Mouse (Mus musculus) limb, embryonic 14.5 days (tissue): ENCODE measurements at regions not wholly inside any gene's neighbourhood (a gene's known extent, or its start where the extent isn't known, plus 50 kb on each side); places are given as distances from the start of the nearest gene placed in this dataset.

Experiments
- ATAC-seq: fragments of 200-750 bp; cut with Nextera tagmentation; 2 replicates; pipeline ENCODE4 v1.8.0; 2017; ENCODE audit warnings: low read depth, moderate number of reproducible peaks, moderate TSS enrichment; ENCODE audit not compliant: low FRiP score
- DNase-seq: peaks from one replicate; pipeline ENCODE4 v3.0.0-alpha.2; 2015; ENCODE audit warnings: low spot score
- H3K27ac ChIP-seq: fragments of 300-500 bp; sonication (generic); replicated peaks from 2 replicates; pipeline ENCODE4 v1.5.1; 2014; ENCODE audit warnings: low read depth, mild to moderate bottlenecking, low read length, moderate library complexity, mixed read lengths
- H3K27me3 ChIP-seq: fragments of 300-500 bp; sonication (generic); 2 replicates; pipeline ENCODE4 v1.6.1; 2014; ENCODE audit warnings: low read length, mixed read lengths; ENCODE audit not compliant: control insufficient read depth, insufficient read depth
- H3K36me3 ChIP-seq: fragments of 300-500 bp; sonication (generic); 2 replicates; pipeline ENCODE4 v1.6.1; 2014; ENCODE audit warnings: mild to moderate bottlenecking, low read length, moderate library complexity, mixed read lengths; ENCODE audit not compliant: control insufficient read depth, insufficient read depth
- H3K4me1 ChIP-seq: fragments of 300-500 bp; sonication (generic); 2 replicates; pipeline ENCODE4 v1.6.1; 2014; ENCODE audit warnings: antibody characterized with exemption, low read length, mixed read lengths; ENCODE audit not compliant: control insufficient read depth, insufficient read depth
- H3K4me2 ChIP-seq: fragments of 300-500 bp; sonication (generic); replicated peaks from 2 replicates; pipeline ENCODE4 v1.6.1; 2014; ENCODE audit warnings: low read depth, mild to moderate bottlenecking, low read length, moderate library complexity; ENCODE audit not compliant: severe bottlenecking
- H3K4me3 ChIP-seq: fragments of 300-500 bp; sonication (generic); replicated peaks from 2 replicates; pipeline ENCODE4 v1.5.1; 2014; ENCODE audit warnings: low read length
- H3K9ac ChIP-seq: fragments of 300-500 bp; sonication (generic); 2 replicates; pipeline ENCODE4 v1.6.1; 2014; ENCODE audit warnings: mild to moderate bottlenecking, low read depth, low read length, moderate library complexity; ENCODE audit not compliant: severe bottlenecking
- H3K9me3 ChIP-seq: fragments of 300-500 bp; sonication (generic); 2 replicates; pipeline ENCODE4 v1.6.1; 2016; ENCODE audit warnings: low read length; ENCODE audit not compliant: control insufficient read depth
- POLR2A ChIP-seq: fragments of 200-500 bp; IDR thresholded peaks from 2 replicates; pipeline ENCODE4 v1.8.0; 2012; ENCODE audit warnings: inconsistent platforms, mild to moderate bottlenecking, moderate library complexity, borderline replicate concordance; ENCODE audit not compliant: insufficient read depth, insufficient read length; ENCODE audit errors: extremely low read depth
- WGBS: fragments of 180-500 bp; shearing (Covaris S2); extraction: QIAGEN DNeasy Blood & Tissue Kit; methylation state at CpG from one replicate; pipeline ENCODE4 v1.1.7; 2014; 5-methylcytosine and 5-hydroxymethylcytosine counted together

DNA sequence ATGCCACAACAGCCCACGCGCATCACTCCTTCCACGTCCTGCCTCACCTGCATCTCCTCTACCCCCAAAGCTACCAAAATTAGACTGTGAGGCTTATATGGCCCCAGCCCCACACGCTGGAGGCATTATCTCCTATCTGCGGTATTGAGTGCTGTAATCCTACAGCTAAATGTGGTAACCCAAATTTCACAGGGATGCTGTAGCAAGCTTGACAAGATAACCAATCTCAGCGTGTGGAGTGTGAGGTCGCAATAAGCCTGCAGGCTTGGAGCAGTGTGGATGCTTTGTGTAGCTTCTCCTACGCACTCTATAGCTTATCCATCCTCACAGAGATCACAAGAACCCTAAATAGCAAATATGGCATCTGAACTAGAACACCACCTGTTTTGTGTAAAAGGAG, 251.2 kb upstream of the Kcnh8 start:
- Histone ChIP-seq H3K4me3 (no peak overlapping the region), H3K4me1 (peaks cover 5% of the 10 kb centered on the region; the same call in 1 of the 2 replicates), H3K36me3 (no peaks in the 10 kb centered on the region), H3K27ac (no peak overlapping the region), H3K4me2 (no peak overlapping the region), H3K9me3 (no peaks in the 10 kb centered on the region), H3K9ac (no peak overlapping the region), H3K27me3 (no peaks in the 10 kb centered on the region)
- ATAC-seq (no peak), DNase-seq (no peak)
- no peak for TF ChIP-seq POLR2A
- 79% methylated on average over 8 of the region's 8 CpGs for WGBS

DNA sequence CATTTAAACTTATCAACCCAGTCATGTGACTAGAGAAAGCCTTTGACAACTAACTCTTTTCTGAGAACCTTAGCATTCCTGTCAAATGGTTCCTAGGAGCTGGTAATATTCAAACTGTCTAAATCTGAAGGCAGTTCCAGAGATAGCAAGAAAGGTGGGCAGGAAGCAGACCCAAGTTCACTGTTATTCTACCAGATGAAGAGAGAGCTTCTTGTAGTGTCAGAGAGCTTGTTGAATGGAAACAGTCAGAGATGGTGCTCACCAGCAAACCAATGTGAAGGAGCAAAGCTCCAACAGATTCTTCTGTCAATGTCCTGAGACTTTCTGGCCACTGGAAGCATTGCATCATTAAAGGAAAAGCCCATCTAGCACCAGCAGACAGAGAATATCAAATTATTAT, 251.8 kb upstream of the Kcnh8 start:
- Histone ChIP-seq H3K4me1 (peaks cover 5% of the 10 kb centered on the region; the same call in 1 of the 2 replicates), H3K36me3 (no peaks in the 10 kb centered on the region), H3K27ac (no peak overlapping the region), H3K9me3 (no peaks in the 10 kb centered on the region), H3K9ac (no peak overlapping the region), H3K4me2 (no peak overlapping the region), H3K27me3 (no peaks in the 10 kb centered on the region), H3K4me3 (no peak overlapping the region)
- DNase-seq, result no peak
- ATAC-seq, result no peak
- TF ChIP-seq POLR2A, result no peak

DNA sequence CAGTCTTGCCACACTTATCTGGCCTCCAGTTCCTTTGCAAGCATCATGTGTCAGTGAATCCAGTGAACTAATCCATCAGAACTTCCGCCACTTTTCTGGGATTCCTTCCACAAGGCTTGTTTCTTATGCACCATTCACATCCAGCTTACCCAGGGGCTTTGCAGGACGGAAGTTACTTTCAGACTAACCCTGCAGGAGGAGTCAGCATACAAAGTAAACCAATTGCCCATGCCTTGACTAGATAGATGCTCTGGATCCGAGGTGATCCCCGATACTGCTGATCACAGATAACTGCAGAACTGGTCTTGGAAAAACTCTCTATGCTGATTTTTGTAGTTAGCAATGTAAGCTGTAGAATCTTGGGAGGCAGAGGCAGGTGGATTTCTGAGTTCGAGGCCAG, 252.6 kb upstream of the Kcnh8 start:
- WGBS, result 80% methylated on average over 5 of the region's 5 CpGs
- no peak overlapping the region for H3K9ac ChIP-seq
- H3K9me3 ChIP-seq, result no peaks in the 10 kb centered on the region
- H3K27me3 ChIP-seq, result no peaks in the 10 kb centered on the region
- no peak for TF ChIP-seq POLR2A
- peaks cover 5% of the 10 kb centered on the region; the same call in 1 of the 2 replicates for H3K4me1 ChIP-seq
- H3K36me3 ChIP-seq, result no peaks in the 10 kb centered on the region
- no peak overlapping the region for H3K4me3 ChIP-seq
- DNase-seq (no peak), ATAC-seq (no peak)
- H3K27ac ChIP-seq, result no peak overlapping the region
- H3K4me2 ChIP-seq, result no peak overlapping the region

DNA sequence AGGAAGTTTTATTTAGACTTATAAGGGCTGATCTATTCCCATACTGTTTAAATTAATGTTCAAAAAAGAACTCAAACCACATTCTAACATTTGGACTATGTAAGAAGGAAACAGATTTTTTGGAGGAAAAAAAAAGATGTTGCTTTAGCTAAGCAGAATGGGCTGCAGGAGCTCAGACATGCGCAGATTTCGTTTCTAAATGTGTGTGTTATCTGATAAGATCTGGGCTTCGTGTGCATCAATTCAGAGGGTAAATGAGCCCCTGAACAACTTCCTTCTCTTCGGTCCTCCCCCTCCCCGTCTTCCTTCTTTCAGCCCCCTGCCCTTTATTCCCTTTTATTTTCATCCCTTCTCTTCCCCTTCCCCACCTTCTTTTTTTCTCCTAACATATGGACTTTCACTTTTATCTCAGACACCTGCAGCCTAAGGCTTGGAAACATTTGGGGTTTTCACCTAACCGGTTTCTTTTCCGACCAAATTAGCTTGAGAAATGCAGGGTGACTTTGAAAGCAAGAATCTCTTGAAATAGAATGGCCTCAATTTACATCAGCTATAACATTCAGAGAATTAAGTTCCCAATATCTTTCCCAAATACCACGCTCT, 253.9 kb upstream of the Kcnh8 start:
- no peaks in the 10 kb centered on the region for H3K27me3 ChIP-seq
- H3K9ac ChIP-seq, result no peak overlapping the region
- 47% methylated on average over 8 of the region's 8 CpGs for WGBS
- DNase-seq (no peak), ATAC-seq (no peak)
- no peak for TF ChIP-seq POLR2A
- no peak overlapping the region for H3K4me3 ChIP-seq
- H3K4me2 ChIP-seq, result no peak overlapping the region
- H3K4me1 ChIP-seq, result peaks cover 5% of the 10 kb centered on the region; the same call in 1 of the 2 replicates
- H3K27ac ChIP-seq, result no peak overlapping the region
- no peaks in the 10 kb centered on the region for H3K9me3 ChIP-seq
- no peaks in the 10 kb centered on the region for H3K36me3 ChIP-seq

DNA sequence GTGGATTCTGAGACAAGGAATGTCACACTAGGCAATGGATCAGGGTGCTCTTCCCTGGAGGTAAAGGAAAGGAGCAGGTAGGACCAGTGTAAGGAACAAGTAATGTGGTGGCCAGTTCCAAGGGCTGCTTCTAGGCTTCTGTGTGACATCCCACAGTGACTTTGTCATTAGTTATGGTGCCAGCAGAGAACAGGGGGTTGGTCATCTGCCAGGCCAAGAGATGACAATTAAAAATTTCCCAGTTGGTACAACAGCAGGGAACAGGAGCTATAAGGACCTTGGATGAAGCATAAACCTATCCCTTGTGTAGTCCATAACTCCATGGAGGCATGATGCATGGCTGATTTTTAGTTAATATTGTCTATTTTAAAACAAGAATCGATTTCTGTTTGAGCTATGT, 281.9 kb upstream of the Kcnh8 start:
- no peak for TF ChIP-seq POLR2A
- ATAC-seq, result no peak
- Histone ChIP-seq H3K36me3 (no peaks in the 10 kb centered on the region), H3K4me2 (no peak overlapping the region), H3K27me3 (no peaks in the 10 kb centered on the region), H3K9ac (no peak overlapping the region), H3K4me1 (no peaks in the 10 kb centered on the region), H3K27ac (no peak overlapping the region), H3K4me3 (no peak overlapping the region), H3K9me3 (no peaks in the 10 kb centered on the region)
- 75% methylated on average over 1 of the region's 1 CpGs for WGBS
- no peak for DNase-seq

DNA sequence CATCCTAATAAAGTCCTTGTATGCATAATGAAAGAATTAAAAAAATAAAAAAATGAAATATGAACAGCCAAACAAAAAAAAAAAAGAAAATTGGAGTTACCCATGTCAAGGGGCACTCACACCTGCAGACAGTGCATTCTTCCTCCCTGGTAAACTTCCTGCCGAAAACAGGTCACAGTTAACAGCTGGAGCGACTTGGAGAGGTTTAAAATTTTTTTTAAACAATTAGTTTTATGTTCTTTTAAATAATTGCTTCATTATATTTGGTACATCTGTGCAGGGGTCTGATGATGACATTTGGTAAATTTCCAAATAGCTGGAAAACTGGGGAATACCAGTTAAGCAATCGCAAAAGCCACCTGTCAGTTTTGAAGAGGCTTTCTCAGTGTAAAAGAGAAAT, 285.5 kb upstream of the Kcnh8 start:
- no peak overlapping the region for H3K4me2 ChIP-seq
- no peak overlapping the region for H3K27ac ChIP-seq
- H3K4me1 ChIP-seq, result no peaks in the 10 kb centered on the region
- H3K36me3 ChIP-seq, result no peaks in the 10 kb centered on the region
- H3K9ac ChIP-seq, result no peak overlapping the region
- H3K4me3 ChIP-seq, result no peak overlapping the region
- TF ChIP-seq POLR2A, result no peak
- DNase-seq (no peak), ATAC-seq (no peak)
- H3K27me3 ChIP-seq, result no peaks in the 10 kb centered on the region
- 70% methylated on average over 3 of the region's 3 CpGs for WGBS
- H3K9me3 ChIP-seq, result no peaks in the 10 kb centered on the region
